Mouse (Mus musculus) limb, embryonic 15.5 days (tissue): ENCODE measurements around the gene U2af1l4. TPM values are rescaled to one million over a fixed set of nuclear protein-coding genes. Genes with fewer than 3 reads are reported as not detected.

Source experiments
- ATAC-seq: fragments of 200-750 bp; cut with Nextera tagmentation; 2 replicates; pipeline ENCODE4 v1.8.0; 2017; ENCODE audit warnings: low read depth, moderate TSS enrichment; ENCODE audit not compliant: insufficient number of reproducible peaks, low FRiP score, low TSS enrichment
- H3K27ac ChIP-seq: fragments of 300-500 bp; sonication (generic); 2 replicates; pipeline ENCODE4 v1.5.1; 2015; ENCODE audit warnings: moderate library complexity, mild to moderate bottlenecking, inconsistent platforms
- H3K27me3 ChIP-seq: fragments of 300-500 bp; sonication (generic); 2 replicates; pipeline ENCODE4 v1.6.1; 2015; ENCODE audit warnings: inconsistent platforms
- H3K36me3 ChIP-seq: fragments of 300-500 bp; sonication (generic); 2 replicates; pipeline ENCODE4 v1.6.1; 2015; ENCODE audit warnings: inconsistent platforms
- H3K4me1 ChIP-seq: fragments of 300-500 bp; sonication (generic); 2 replicates; pipeline ENCODE4 v1.6.1; 2015; ENCODE audit warnings: inconsistent platforms
- H3K4me2 ChIP-seq: fragments of 300-500 bp; sonication (generic); 2 replicates; pipeline ENCODE4 v1.6.1; 2015; ENCODE audit warnings: mild to moderate bottlenecking, inconsistent platforms
- H3K4me3 ChIP-seq: fragments of 300-500 bp; sonication (generic); 2 replicates; pipeline ENCODE4 v1.5.1; 2015; ENCODE audit warnings: mild to moderate bottlenecking, inconsistent platforms
- H3K9ac ChIP-seq: fragments of 300-500 bp; sonication (generic); 2 replicates; pipeline ENCODE4 v1.6.1; 2015; ENCODE audit warnings: inconsistent platforms
- H3K9me3 ChIP-seq: fragments of 300-500 bp; sonication (generic); 2 replicates; pipeline ENCODE4 v1.6.1; 2016; ENCODE audit warnings: inconsistent platforms
- WGBS: fragments of 180-500 bp; shearing (Covaris S2); methylation state at CpG from one replicate; pipeline ENCODE4 v1.1.7; 2015; 5-methylcytosine and 5-hydroxymethylcytosine counted together
- polyA plus RNA-seq: library from polyadenylated mRNA; unstranded; fragments of >200 nt; fragmentation: Nextera tagmentation; extraction: Ambion mirVana; gene quantifications from 2 replicates; pipeline ENCODE4 v1.2.1, GENCODE M21; 2015

Gene U2af1l4
- polyA plus RNA-seq, 1 experiment from 2014 or later = 83.0 TPM

- no peak for ATAC-seq
- no peak overlapping the region for H3K4me3 ChIP-seq
- H3K9me3 ChIP-seq = no peaks in the 10 kb centered on the region
- H3K4me2 ChIP-seq = no peak overlapping the region
- 92% methylated on average over 18 of the region's 18 CpGs for WGBS
- peaks cover 34% of the 10 kb centered on the region for H3K4me1 ChIP-seq
- H3K9ac ChIP-seq = no peak overlapping the region
- H3K27me3 ChIP-seq = no peaks in the 10 kb centered on the region
- peaks cover 35% of the 10 kb centered on the region for H3K36me3 ChIP-seq
- H3K27ac ChIP-seq = no peak overlapping the region
These were observed 6.1 kb upstream of the U2af1l4 start for GRCm38 (mm10) chr7:30556894-30557536.

- H3K9ac ChIP-seq = peak overlapping the region; percentile 63
- H3K4me2 ChIP-seq = peak overlapping the region; percentile 91; the same call in 1 of the 2 replicates
- WGBS = 92% methylated on average over 13 of the region's 13 CpGs
- no peak overlapping the region for H3K27ac ChIP-seq
- peak overlapping the region; percentile 66 for H3K4me3 ChIP-seq
- ATAC-seq = no peak
- no peaks in the 10 kb centered on the region for H3K27me3 ChIP-seq
- H3K4me1 ChIP-seq = peaks cover 28% of the 10 kb centered on the region
- peaks cover 35% of the 10 kb centered on the region for H3K36me3 ChIP-seq
- H3K9me3 ChIP-seq = no peaks in the 10 kb centered on the region
These were observed 5.1 kb upstream of the U2af1l4 start for GRCm38 (mm10) chr7:30557901-30558514.

- 16% methylated on average over 12 of the region's 12 CpGs for WGBS
- H3K4me2 ChIP-seq = peak overlapping the region; percentile 91
- H3K9me3 ChIP-seq = no peaks in the 10 kb centered on the region
- peak overlapping the region; percentile 60 for H3K27ac ChIP-seq
- no peaks in the 10 kb centered on the region for H3K27me3 ChIP-seq
- H3K36me3 ChIP-seq = peaks cover 35% of the 10 kb centered on the region
- peaks cover 21% of the 10 kb centered on the region for H3K4me1 ChIP-seq
- no peak for ATAC-seq
- H3K4me3 ChIP-seq = peak overlapping the region; percentile 66
- peak overlapping the region; percentile 63 for H3K9ac ChIP-seq
These were observed 4.3 kb upstream of the U2af1l4 start for GRCm38 (mm10) chr7:30558656-30559442.

- Histone ChIP-seq H3K36me3 (peaks cover 30% of the 10 kb centered on the region), H3K27me3 (no peaks in the 10 kb centered on the region), H3K9me3 (no peaks in the 10 kb centered on the region), H3K4me2 (peak within 1 kb of the TSS; percentile 91), H3K4me3 (peak within 1 kb of the TSS; percentile 66), H3K27ac (peak within 1 kb of the TSS; percentile 60), H3K9ac (peak within 1 kb of the TSS; percentile 63), H3K4me1 (peaks cover 23% of the 10 kb centered on the region)
- under 1% methylated on average over 20 of the region's 20 CpGs for WGBS
- peak; percentile 85 for ATAC-seq
These were observed 3.6 kb upstream of the U2af1l4 start, which contains the start of gene Lin37 for GRCm38 (mm10) chr7:30559443-30559954. Lin37 (minus strand) TSS chr7:30559838.

- H3K4me3 ChIP-seq = peak overlapping the region; percentile 66; the same call in 1 of the 2 replicates
- H3K36me3 ChIP-seq = peaks cover 30% of the 10 kb centered on the region
- H3K4me2 ChIP-seq = peak overlapping the region; percentile 91; the same call in 1 of the 2 replicates
- no peak overlapping the region for H3K27ac ChIP-seq
- 65% methylated on average over 2 of the region's 2 CpGs for WGBS
- no peaks in the 10 kb centered on the region for H3K9me3 ChIP-seq
- H3K4me1 ChIP-seq = peaks cover 23% of the 10 kb centered on the region
- ATAC-seq = no peak
- H3K27me3 ChIP-seq = no peaks in the 10 kb centered on the region
- H3K9ac ChIP-seq = no peak overlapping the region
These were observed 2.8 kb upstream of the U2af1l4 start for GRCm38 (mm10) chr7:30560296-30560695.

GRCm38 (mm10) chr7:30562526-30563116, 480 bp upstream of the U2af1l4 start:
- Histone ChIP-seq H3K4me1 (peaks cover 22% of the 10 kb centered on the region), H3K27ac (peak overlapping the region; percentile 86), H3K36me3 (peaks cover 30% of the 10 kb centered on the region), H3K27me3 (no peaks in the 10 kb centered on the region), H3K4me2 (peak overlapping the region; percentile 62), H3K9me3 (no peaks in the 10 kb centered on the region), H3K4me3 (peak overlapping the region; percentile 68), H3K9ac (peak overlapping the region; percentile 54)
- no peak for ATAC-seq
- 1% methylated on average over 27 of the region's 27 CpGs for WGBS

GRCm38 (mm10) chr7:30563906-30564280, 792 bp downstream of the U2af1l4 start:
- H3K36me3 ChIP-seq = peaks cover 40% of the 10 kb centered on the region
- H3K4me3 ChIP-seq = peak overlapping the region; percentile 68
- ATAC-seq = no peak
- peak overlapping the region; percentile 71; the same call in 1 of the 2 replicates for H3K9ac ChIP-seq
- no peaks in the 10 kb centered on the region for H3K9me3 ChIP-seq
- H3K27me3 ChIP-seq = no peaks in the 10 kb centered on the region
- peaks cover 10% of the 10 kb centered on the region for H3K4me1 ChIP-seq
- peak overlapping the region; percentile 61 for H3K4me2 ChIP-seq
- H3K27ac ChIP-seq = peak overlapping the region; percentile 97
- 18% methylated on average over 6 of the region's 6 CpGs for WGBS

GRCm38 (mm10) chr7:30564970-30565571, 2.0 kb downstream of the U2af1l4 start, which contains the start of gene Igflr1:
Igflr1 (plus strand) TSS chr7:30565427.
- Histone ChIP-seq H3K4me3 (peak within 1 kb of the TSS; percentile 68; the same call in 1 of the 2 replicates), H3K27me3 (no peaks in the 10 kb centered on the region), H3K27ac (no peak within 1 kb of the TSS), H3K36me3 (peaks cover 51% of the 10 kb centered on the region), H3K9me3 (no peaks in the 10 kb centered on the region), H3K9ac (no peak within 1 kb of the TSS), H3K4me2 (no peak within 1 kb of the TSS), H3K4me1 (peaks cover 7% of the 10 kb centered on the region)
- ATAC-seq = no peak
- 92% methylated on average over 12 of the region's 12 CpGs for WGBS

- no peaks in the 10 kb centered on the region for H3K9me3 ChIP-seq
- H3K27ac ChIP-seq = no peak overlapping the region
- peaks cover 61% of the 10 kb centered on the region for H3K36me3 ChIP-seq
- no peak overlapping the region for H3K4me2 ChIP-seq
- no peak for ATAC-seq
- H3K4me1 ChIP-seq = peaks cover 7% of the 10 kb centered on the region
- H3K27me3 ChIP-seq = no peaks in the 10 kb centered on the region
- H3K9ac ChIP-seq = no peak overlapping the region
- whole genome bisulfite sequencing = 87% methylated on average over 9 of the region's 9 CpGs
- H3K4me3 ChIP-seq = no peak overlapping the region
These were observed 2.9 kb downstream of the U2af1l4 start for GRCm38 (mm10) chr7:30566033-30566432.

- Histone ChIP-seq H3K27me3 (no peaks in the 10 kb centered on the region), H3K4me1 (peaks cover 7% of the 10 kb centered on the region), H3K27ac (no peak overlapping the region), H3K4me3 (no peak overlapping the region), H3K36me3 (peaks cover 74% of the 10 kb centered on the region), H3K4me2 (no peak overlapping the region), H3K9ac (no peak overlapping the region), H3K9me3 (no peaks in the 10 kb centered on the region)
- WGBS = 88% methylated on average over 11 of the region's 11 CpGs
- ATAC-seq = no peak
These were observed 4.5 kb downstream of the U2af1l4 start for GRCm38 (mm10) chr7:30567555-30567954.

- Histone ChIP-seq H3K27ac (no peak overlapping the region), H3K4me3 (no peak overlapping the region), H3K4me1 (no peaks in the 10 kb centered on the region), H3K27me3 (no peaks in the 10 kb centered on the region), H3K9me3 (no peaks in the 10 kb centered on the region), H3K36me3 (peaks cover 95% of the 10 kb centered on the region), H3K9ac (no peak overlapping the region), H3K4me2 (no peak overlapping the region)
- WGBS = 86% methylated on average over 5 of the region's 5 CpGs
- no peak for ATAC-seq
These were observed 9.3 kb downstream of the U2af1l4 start for GRCm38 (mm10) chr7:30572389-30572788.
